Mouse (Mus musculus) embryonic stem cell, embryonic (primary cell): ENCODE data around the gene Ubash3b.

Source experiments
- CTCF ChIA-PET, 4 experiments: fragments of 300-600 bp in 2 of 4; fragments of 350-600 bp in 2 of 4; sonication (Branson Sonifier 250); formaldehyde crosslinking; loops; one replicate each; lab custom pipeline; 2022; ENCODE audit warnings: inconsistent platforms in 2 of 4; lab: Charles Lee
- POLR2A ChIA-PET, 4 experiments: fragments of 300-600 bp in 2 of 4; fragments of 350-600 bp in 2 of 4; sonication (Branson Sonifier 250); formaldehyde crosslinking; loops; one replicate each; lab custom pipeline; 2022; ENCODE audit warnings: antibody characterized with exemption in 4 of 4, inconsistent platforms in 1 of 4; lab: Charles Lee

Gene Ubash3b

GRCm38 (mm10) chr9:41179056-41179455 lies 17.6 kb upstream of the Ubash3b start:
- ChIA-PET CTCF (interaction anchor here in 2 of 4 experiments (1.0 to 1.6 kb wide), 3 partner anchors 12 to 345 kb away, joined by 3 to 9 read pairs (median 5); no protein-coding TSS in a partner anchor), POLR2A (interaction anchor here in 2 of 4 experiments (0.5 to 0.9 kb wide), 2 partner anchors 9 to 147 kb away, joined by 3 to 5 read pairs; no protein-coding TSS in a partner anchor)

DNA sequence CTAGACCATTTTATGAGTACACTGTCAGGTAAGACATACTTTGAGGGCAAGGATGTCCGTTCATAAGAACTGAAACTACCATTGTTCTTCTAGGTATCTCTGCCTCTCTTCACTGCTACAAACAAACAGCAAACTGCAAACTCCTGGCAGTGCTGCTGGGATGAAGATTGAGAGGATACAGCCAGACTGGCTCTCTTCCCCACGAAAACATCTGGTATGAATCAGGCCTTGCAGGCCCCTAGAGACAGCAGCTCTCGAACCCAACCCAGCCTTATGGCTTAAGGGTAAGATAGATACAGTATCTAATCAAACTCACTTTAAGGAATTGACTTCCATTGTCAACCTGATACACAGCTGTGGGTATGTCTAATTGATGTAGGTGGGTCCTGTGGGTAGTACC lies 11.7 kb upstream of the Ubash3b start:
- POLR2A ChIA-PET = interaction anchor here in 2 of 4 experiments (1.3 to 5.5 kb wide), 2 partner anchors 13 to 16 kb away, joined by 3 to 20 read pairs; partner anchors contain the start of gene Ubash3b (in 1 of the 2)
- CTCF ChIA-PET = interaction anchor here in 1 of 4 experiments (0.7 kb wide), 1 partner anchor 18 kb away, joined by 3 read pairs; no protein-coding TSS in a partner anchor

DNA sequence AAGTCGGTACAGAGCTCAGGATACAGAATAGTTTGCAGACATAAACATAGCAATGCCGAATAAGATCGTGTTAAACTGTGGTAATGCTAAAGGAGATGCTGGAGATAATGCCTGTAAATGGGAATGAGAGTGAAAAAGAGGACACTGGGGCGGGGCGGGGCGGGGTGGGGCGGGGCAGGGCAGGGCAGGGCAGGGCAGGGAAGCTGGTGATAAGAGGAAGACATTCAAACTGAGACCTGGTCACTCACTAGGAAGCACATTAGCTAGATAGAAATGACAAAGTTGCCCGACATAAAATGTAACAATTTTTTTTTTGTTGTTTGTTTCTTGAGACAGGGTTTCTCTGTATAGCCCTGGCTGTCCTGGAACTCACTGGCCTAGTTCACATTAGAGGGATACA lies 10.9 kb upstream of the Ubash3b start:
- POLR2A ChIA-PET = interaction anchor here in 2 of 4 experiments (0.6 to 5.5 kb wide), 2 partner anchors 13 to 87 kb away, joined by 3 to 20 read pairs; partner anchors contain the start of gene Ubash3b (in 1 of the 2)
- CTCF ChIA-PET = interaction anchor here in 1 of 4 experiments (0.8 kb wide), 1 partner anchor 23 kb away, joined by 10 read pairs; no protein-coding TSS in a partner anchor

DNA sequence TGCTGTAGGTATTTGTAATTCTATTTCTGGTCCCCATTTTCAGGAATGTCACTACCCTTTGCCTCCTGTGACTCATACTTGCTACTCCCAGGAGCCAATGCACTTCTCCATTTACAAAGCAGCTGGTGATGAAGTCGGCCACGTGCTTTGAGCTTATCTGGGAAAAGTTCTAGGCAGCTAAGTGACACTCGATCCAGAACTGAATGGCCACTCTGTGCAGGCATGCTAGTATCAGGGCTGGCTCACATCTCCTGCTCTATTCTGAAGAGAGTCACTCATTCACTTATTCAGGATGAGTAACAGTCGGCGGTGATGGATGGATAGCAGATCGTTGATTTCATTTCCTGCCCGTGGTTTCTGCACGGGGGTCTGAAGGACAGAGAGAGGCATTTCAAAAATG lies 8.5 kb upstream of the Ubash3b start:
- POLR2A ChIA-PET = interaction anchor here in 2 of 4 experiments (1.2 to 5.5 kb wide), 2 partner anchors 9 to 10 kb away, joined by 3 to 20 read pairs; partner anchors contain the start of gene Ubash3b (in 1 of the 2)

GRCm38 (mm10) chr9:41168656-41169055 lies 7.2 kb upstream of the Ubash3b start:
- ChIA-PET CTCF (no interaction called here), POLR2A (interaction anchor here in 1 of 4 experiments (1.0 kb wide), 1 partner anchor 17 kb away, joined by 3 read pairs; no protein-coding TSS in a partner anchor)

More for the DNA sequence above, 8.5 kb upstream of the Ubash3b start:
- CTCF ChIA-PET = interaction anchor here in 1 of 4 experiments (0.5 kb wide), 1 partner anchor 839 kb away, joined by 3 read pairs; no protein-coding TSS in a partner anchor

GRCm38 (mm10) chr9:41168206-41168605 lies 6.7 kb upstream of the Ubash3b start:
- CTCF ChIA-PET = interaction anchor here in 1 of 4 experiments (0.6 to 1.3 kb wide), 2 partner anchors 37 to 1705 kb away, joined by 3 to 5 read pairs; no protein-coding TSS in a partner anchor
- POLR2A ChIA-PET = no interaction called here

DNA sequence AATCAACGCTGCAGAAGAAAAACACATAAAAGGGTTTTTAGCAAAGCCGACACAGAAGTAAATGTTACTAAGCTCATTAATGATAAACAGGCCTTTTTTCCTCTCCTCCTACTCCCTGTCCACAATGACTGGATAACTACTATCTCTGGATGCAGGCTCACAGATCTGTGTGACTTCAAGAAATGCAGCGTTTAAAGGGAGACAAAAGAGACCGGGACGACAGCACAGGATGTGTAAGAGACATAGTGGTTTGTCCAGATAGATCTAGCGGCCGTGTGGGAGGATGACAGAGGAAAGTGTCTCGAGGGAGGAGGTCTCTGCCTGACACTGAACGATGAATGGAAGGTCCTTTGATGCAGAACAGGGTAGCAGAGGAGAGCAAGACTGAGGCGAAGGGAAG lies 5.4 kb upstream of the Ubash3b start:
- ChIA-PET POLR2A (no interaction called here), CTCF (interaction anchor here in 1 of 4 experiments (1.3 kb wide), 1 partner anchor 38 kb away, joined by 3 read pairs; no protein-coding TSS in a partner anchor)

DNA sequence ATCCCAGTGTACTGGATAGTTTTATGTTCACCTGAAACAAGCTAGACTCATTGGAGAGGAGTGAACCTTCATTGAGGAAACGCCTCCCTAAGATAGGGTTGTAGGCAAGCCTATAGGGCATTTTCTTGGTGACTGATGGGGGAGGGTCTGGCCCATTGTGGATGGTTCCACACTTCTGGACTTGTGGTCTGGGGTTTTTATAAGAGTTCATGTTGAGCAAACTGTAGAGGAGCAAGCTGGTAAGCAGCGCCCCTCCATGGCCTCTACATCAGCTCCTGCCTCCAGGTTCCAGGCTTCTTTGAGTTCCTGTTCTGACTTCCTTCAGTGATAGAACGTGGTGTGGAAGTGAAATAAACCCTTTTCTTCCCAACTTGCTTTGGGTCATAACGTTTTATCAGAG lies 866 bp upstream of the Ubash3b start:
- ChIA-PET CTCF (interaction anchor here in 1 of 4 experiments (1.3 kb wide), 1 partner anchor 118 kb away, joined by 3 read pairs; no protein-coding TSS in a partner anchor), POLR2A (interaction anchor here in 1 of 4 experiments (1.5 to 1.6 kb wide), 2 partner anchors 9 to 26 kb away, joined by 3 to 4 read pairs; no protein-coding TSS in a partner anchor)

- ChIA-PET CTCF (interaction anchor here in 1 of 4 experiments (0.9 kb wide), 1 partner anchor 45 kb away, joined by 3 read pairs; no protein-coding TSS in a partner anchor), POLR2A (interaction anchor here in 2 of 4 experiments (0.6 to 4.5 kb wide), 2 partner anchors 12 to 789 kb away, joined by 4 to 20 read pairs; no protein-coding TSS in a partner anchor)
Measured at GRCm38 (mm10) chr9:41160536-41161176, 841 bp downstream of the Ubash3b start.

DNA sequence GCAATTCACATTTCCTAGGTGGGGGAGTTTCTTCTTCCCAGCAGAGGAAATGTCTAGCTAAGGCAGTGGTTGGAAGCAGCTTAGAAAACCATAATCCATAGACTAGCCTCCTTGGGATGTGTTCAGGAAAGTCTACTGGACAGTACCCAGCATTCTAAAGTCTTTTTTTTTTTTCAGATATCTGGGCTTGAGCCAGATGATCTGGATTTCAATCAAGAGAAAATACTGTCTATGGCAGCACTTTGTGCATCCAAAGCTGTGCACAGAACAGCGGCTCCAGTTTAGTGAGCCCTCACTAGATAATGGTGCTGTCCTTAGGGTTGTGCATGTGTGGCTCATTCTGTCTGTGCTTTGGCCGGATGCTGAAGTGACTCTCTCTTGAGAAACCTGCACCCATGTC lies 2.3 kb downstream of the Ubash3b start:
- ChIA-PET CTCF (interaction anchor here in 2 of 4 experiments (0.5 to 1.2 kb wide), 4 partner anchors 28 to 123 kb away, joined by 4 to 19 read pairs (median 4); no protein-coding TSS in a partner anchor), POLR2A (interaction anchor here in 1 of 4 experiments (0.6 to 4.5 kb wide), 2 partner anchors 14 to 29 kb away, joined by 3 to 20 read pairs; no protein-coding TSS in a partner anchor)

DNA sequence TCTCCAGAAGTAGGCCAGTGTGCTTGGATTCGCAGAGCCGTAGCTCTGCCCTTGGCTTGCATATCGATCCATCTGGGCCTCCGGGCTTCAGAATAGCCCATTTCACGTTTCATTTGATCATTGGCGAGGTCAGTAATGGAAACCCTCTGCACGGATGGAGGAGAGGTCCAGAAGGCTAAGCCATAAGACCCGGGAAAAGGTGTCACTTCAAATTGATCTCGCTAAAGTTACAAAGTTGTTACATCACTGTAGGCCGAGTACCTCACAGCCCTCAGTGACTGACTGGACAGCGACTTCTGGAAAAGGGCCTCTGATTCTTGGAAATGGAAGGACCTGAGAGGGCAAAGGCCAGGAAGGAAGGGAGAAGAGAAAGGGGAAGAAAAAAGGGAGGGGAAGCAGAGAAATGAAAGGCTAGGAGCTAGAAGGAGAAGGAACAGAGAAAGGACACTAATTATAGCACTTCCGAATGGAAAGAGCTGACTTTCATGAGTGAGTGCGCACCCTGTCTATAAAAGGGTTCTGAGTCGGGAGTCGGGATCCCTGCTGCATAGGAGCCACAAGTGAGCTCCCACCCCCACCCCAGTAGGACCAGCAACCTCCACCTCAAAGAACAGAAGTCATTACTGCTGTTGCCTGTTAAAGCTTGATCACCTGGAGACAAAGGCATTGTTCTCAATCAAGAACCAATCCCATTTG lies 3.5 kb downstream of the Ubash3b start:
- CTCF ChIA-PET = interaction anchor here (0.6 to 1.8 kb wide), 8 partner anchors 49 to 541 kb away, joined by 3 to 5 read pairs (median 4); no protein-coding TSS in a partner anchor
- POLR2A ChIA-PET = interaction anchor here in 2 of 4 experiments (0.6 to 4.5 kb wide), 7 partner anchors 15 to 1003 kb away, joined by 3 to 20 read pairs (median 3); no protein-coding TSS in a partner anchor

- CTCF ChIA-PET = interaction anchor here (0.6 to 1.8 kb wide), 10 partner anchors 50 to 541 kb away, joined by 3 to 5 read pairs (median 3); no protein-coding TSS in a partner anchor
- POLR2A ChIA-PET = interaction anchor here in 2 of 4 experiments (0.9 to 4.5 kb wide), 8 partner anchors 13 to 351 kb away, joined by 3 to 20 read pairs (median 3); no protein-coding TSS in a partner anchor
Measured at GRCm38 (mm10) chr9:41157020-41157871, 4.3 kb downstream of the Ubash3b start.

DNA sequence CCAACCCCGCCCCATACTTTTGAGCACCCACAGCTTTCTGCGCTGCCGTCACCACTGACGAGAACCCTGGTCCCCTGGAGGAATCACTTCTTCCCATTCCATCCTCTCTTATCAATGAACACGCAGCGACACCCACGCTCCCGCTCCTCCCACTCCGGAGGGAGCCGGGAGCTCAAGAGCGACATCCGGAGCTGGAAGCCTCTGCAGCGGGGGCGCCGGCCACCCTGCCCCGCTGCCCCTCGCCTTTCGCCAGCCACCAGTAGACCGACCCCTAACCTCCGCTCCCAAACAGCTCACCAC lies 4.8 kb downstream of the Ubash3b start:
- POLR2A ChIA-PET = interaction anchor here in 1 of 4 experiments (0.9 to 3.2 kb wide), 3 partner anchors 12 to 347 kb away, joined by 3 to 10 read pairs (median 4); no protein-coding TSS in a partner anchor
- CTCF ChIA-PET = interaction anchor here in 3 of 4 experiments (0.6 to 1.8 kb wide), 5 partner anchors 51 to 322 kb away, joined by 3 to 5 read pairs (median 3); no protein-coding TSS in a partner anchor

DNA sequence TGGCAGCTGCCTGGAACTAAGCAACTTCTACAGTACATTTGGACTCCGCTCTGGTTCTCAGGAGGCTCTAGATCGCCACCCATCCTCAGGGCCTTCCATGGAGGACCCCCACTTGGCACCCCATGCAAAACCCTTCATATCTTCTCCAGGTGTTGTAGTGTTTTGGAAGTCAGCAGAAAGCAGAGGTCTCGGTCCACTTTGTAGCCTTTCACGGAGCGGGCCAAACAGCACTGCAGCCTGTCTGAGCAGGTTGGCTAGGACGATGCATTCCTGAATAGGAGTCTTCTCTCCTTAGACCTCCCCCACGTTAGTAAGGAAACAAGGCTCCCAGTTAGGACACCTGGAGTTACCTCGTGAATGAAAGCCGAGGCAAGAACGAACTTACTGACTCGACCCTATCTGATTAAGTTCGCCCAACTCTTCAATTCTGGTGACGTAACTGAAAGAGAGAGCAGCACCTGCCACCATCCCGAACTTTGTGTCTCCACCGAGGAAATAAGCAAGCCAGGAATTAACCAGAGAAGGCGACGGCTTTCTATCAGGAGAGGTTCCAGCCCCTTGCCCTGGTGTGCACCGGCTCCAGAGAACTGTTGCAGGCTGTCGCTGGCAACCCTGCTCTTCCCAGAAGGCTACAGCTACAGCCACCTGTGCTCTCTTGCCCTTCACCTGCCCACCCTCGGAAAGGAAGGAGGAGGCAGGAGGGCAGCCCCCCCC lies 5.3 kb downstream of the Ubash3b start:
- POLR2A ChIA-PET = interaction anchor here in 1 of 4 experiments (0.9 to 3.2 kb wide), 3 partner anchors 12 to 347 kb away, joined by 3 to 10 read pairs (median 4); no protein-coding TSS in a partner anchor

GRCm38 (mm10) chr9:41153979-41154378 lies 7.5 kb downstream of the Ubash3b start:
- POLR2A ChIA-PET = interaction anchor here in 1 of 4 experiments (1.5 kb wide), 1 partner anchor 9 kb away, joined by 4 read pairs; no protein-coding TSS in a partner anchor

More for the DNA sequence above, 5.3 kb downstream of the Ubash3b start:
- CTCF ChIA-PET = interaction anchor here in 3 of 4 experiments (0.6 to 1.8 kb wide), 5 partner anchors 51 to 321 kb away, joined by 3 to 5 read pairs (median 3); no protein-coding TSS in a partner anchor

DNA sequence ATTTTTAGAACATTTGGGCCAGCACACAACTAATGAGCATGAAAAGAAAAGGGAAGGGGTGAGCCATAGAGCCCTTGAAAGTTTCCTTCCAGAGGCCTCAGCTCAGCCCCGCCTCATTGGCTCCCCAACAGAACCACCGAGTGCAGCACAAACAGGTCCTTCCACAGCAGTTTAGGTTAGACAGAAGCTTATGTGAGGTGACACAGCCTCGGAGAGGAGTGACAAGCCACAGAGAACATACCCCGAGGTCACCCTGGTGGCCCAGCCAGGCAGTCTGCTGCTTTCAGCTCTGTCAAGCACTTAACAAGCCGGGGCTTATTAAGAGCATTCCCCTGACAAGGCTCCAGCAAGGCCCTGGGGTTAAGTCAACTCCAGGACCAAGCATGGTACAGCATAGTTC lies 8.4 kb downstream of the Ubash3b start:
- POLR2A ChIA-PET = interaction anchor here in 1 of 4 experiments (1.5 kb wide), 1 partner anchor 10 kb away, joined by 4 read pairs; no protein-coding TSS in a partner anchor
- CTCF ChIA-PET = interaction anchor here in 1 of 4 experiments (1.2 kb wide), 1 partner anchor 171 kb away, joined by 3 read pairs; no protein-coding TSS in a partner anchor

More at GRCm38 (mm10) chr9:41153979-41154378, 7.5 kb downstream of the Ubash3b start:
- CTCF ChIA-PET = interaction anchor here in 1 of 4 experiments (1.2 kb wide), 1 partner anchor 172 kb away, joined by 3 read pairs; no protein-coding TSS in a partner anchor
